Mouse (Mus musculus) forebrain, postnatal 0 days (tissue): ENCODE results near the gene Mvk. TPM values are rescaled to one million over a fixed set of nuclear protein-coding genes. Genes with fewer than 3 reads are reported as not detected.

Experiments used
- ATAC-seq: fragments of 200-750 bp; cut with Nextera tagmentation; 2 replicates; pipeline ENCODE4 v1.8.0; 2017; ENCODE audit warnings: mild to moderate bottlenecking, moderate library complexity
- DNase-seq: peaks from one replicate; pipeline ENCODE4 v3.0.0-alpha.2; 2015
- H3K27ac ChIP-seq: fragments of 300-500 bp; sonication (generic); 2 replicates; pipeline ENCODE4 v1.5.1; 2014; ENCODE audit warnings: low read depth, mild to moderate bottlenecking, antibody characterized with exemption, low read length, moderate library complexity, mixed read lengths
- H3K27me3 ChIP-seq: fragments of 300-500 bp; sonication (generic); 2 replicates; pipeline ENCODE4 v1.6.1; 2014; ENCODE audit warnings: mild to moderate bottlenecking, low read length, mixed read lengths; ENCODE audit not compliant: insufficient read depth
- H3K36me3 ChIP-seq: fragments of 300-500 bp; sonication (generic); 2 replicates; pipeline ENCODE4 v1.6.1; 2014; ENCODE audit warnings: mild to moderate bottlenecking, moderate library complexity; ENCODE audit not compliant: insufficient read depth
- H3K4me1 ChIP-seq: fragments of 300-500 bp; sonication (generic); 2 replicates; pipeline ENCODE4 v1.6.1; 2014; ENCODE audit warnings: antibody characterized with exemption; ENCODE audit not compliant: insufficient read depth
- H3K4me2 ChIP-seq: fragments of 300-500 bp; sonication (generic); 2 replicates; pipeline ENCODE4 v1.6.1; 2014; ENCODE audit warnings: low read depth, mild to moderate bottlenecking, moderate library complexity
- H3K4me3 ChIP-seq: fragments of 300-500 bp; sonication (generic); 2 replicates; pipeline ENCODE4 v1.5.1; 2014; ENCODE audit warnings: low read depth, low read length, mixed read lengths
- H3K9ac ChIP-seq: fragments of 300-500 bp; sonication (generic); 2 replicates; pipeline ENCODE4 v1.6.1; 2014; ENCODE audit warnings: mild to moderate bottlenecking
- H3K9me3 ChIP-seq: fragments of 300-500 bp; sonication (generic); 2 replicates; pipeline ENCODE4 v1.6.1; 2016; ENCODE audit warnings: low read length
- CTCF ChIP-seq: sonication (generic); IDR thresholded peaks from 2 replicates; pipeline ENCODE4 v1.5.1; 2016; ENCODE audit warnings: antibody characterized with exemption, control low read depth, low read depth
- WGBS: fragments of 180-500 bp; shearing (Covaris S2); extraction: QIAGEN DNeasy Blood & Tissue Kit; methylation state at CpG from one replicate; pipeline ENCODE4 v1.1.7; 2014; 5-methylcytosine and 5-hydroxymethylcytosine counted together
- polyA plus RNA-seq: library from polyadenylated mRNA; unstranded; fragments of >200 nt; fragmentation: Nextera tagmentation; extraction: Ambion mirVana; gene quantifications from 2 replicates; pipeline ENCODE4 v1.2.1, GENCODE M21; 2015
- total RNA-seq: library from RNA; depleted of rRNA; stranded (reverse); fragments of >200 nt; gene quantifications from 2 replicates; pipeline ENCODE4 v1.2.3, GENCODE M21; 2014

The Mvk gene
- total and polyA plus RNA-seq, 2 experiments from 2014 or later = 65.7 to 99.3 TPM

- Histone ChIP-seq H3K27ac (no peak overlapping the region), H3K9me3 (no peaks in the 10 kb centered on the region)
- no peak for DNase-seq
Measured at GRCm38 (mm10) chr5:114426732-114427131, 17.3 kb upstream of the Mvk start.

GRCm38 (mm10) chr5:114428621-114429020 lies 15.4 kb upstream of the Mvk start:
- Histone ChIP-seq H3K4me2 (no peak overlapping the region), H3K36me3 (no peaks in the 10 kb centered on the region), H3K27ac (no peak overlapping the region), H3K4me3 (no peak overlapping the region), H3K27me3 (no peaks in the 10 kb centered on the region), H3K9ac (no peak overlapping the region), H3K4me1 (no peaks in the 10 kb centered on the region), H3K9me3 (no peaks in the 10 kb centered on the region)
- TF ChIP-seq CTCF = no peak
- no peak for DNase-seq
- ATAC-seq = no peak
- WGBS = 80% methylated on average over 18 of the region's 18 CpGs

More at GRCm38 (mm10) chr5:114426732-114427131, 17.3 kb upstream of the Mvk start:
- Histone ChIP-seq H3K4me1 (no peaks in the 10 kb centered on the region), H3K36me3 (no peaks in the 10 kb centered on the region), H3K4me2 (no peak overlapping the region), H3K4me3 (no peak overlapping the region), H3K9ac (no peak overlapping the region), H3K27me3 (no peaks in the 10 kb centered on the region)
- no peak for TF ChIP-seq CTCF
- peak; percentile 47; the same call in 1 of the 2 replicates for ATAC-seq
- 52% methylated on average over 6 of the region's 6 CpGs for WGBS

GRCm38 (mm10) chr5:114429781-114430180 lies 14.3 kb upstream of the Mvk start:
- H3K27ac ChIP-seq = no peak overlapping the region
- peaks cover 4% of the 10 kb centered on the region; the same call in 1 of the 2 replicates for H3K36me3 ChIP-seq
- 80% methylated on average over 7 of the region's 7 CpGs for WGBS
- no peaks in the 10 kb centered on the region for H3K9me3 ChIP-seq
- no peak for TF ChIP-seq CTCF
- no peak overlapping the region for H3K4me3 ChIP-seq
- no peak overlapping the region for H3K4me2 ChIP-seq
- no peak for DNase-seq
- no peak overlapping the region for H3K9ac ChIP-seq
- ATAC-seq = no peak
- H3K4me1 ChIP-seq = no peaks in the 10 kb centered on the region
- H3K27me3 ChIP-seq = no peaks in the 10 kb centered on the region

GRCm38 (mm10) chr5:114434359-114434758 lies 9.7 kb upstream of the Mvk start:
- Histone ChIP-seq H3K9me3 (no peaks in the 10 kb centered on the region), H3K9ac (no peak overlapping the region), H3K4me1 (no peaks in the 10 kb centered on the region), H3K4me3 (no peak overlapping the region), H3K27ac (no peak overlapping the region), H3K27me3 (no peaks in the 10 kb centered on the region), H3K36me3 (peaks cover 16% of the 10 kb centered on the region), H3K4me2 (no peak overlapping the region)
- ATAC-seq (no peak), DNase-seq (no peak)
- no peak for TF ChIP-seq CTCF
- WGBS = 85% methylated on average over 8 of the region's 8 CpGs

- Histone ChIP-seq H3K36me3 (peaks cover 16% of the 10 kb centered on the region), H3K4me2 (no peak overlapping the region), H3K4me1 (no peaks in the 10 kb centered on the region), H3K4me3 (no peak overlapping the region), H3K27ac (no peak overlapping the region), H3K9me3 (no peaks in the 10 kb centered on the region), H3K9ac (no peak overlapping the region), H3K27me3 (no peaks in the 10 kb centered on the region)
- no peak for TF ChIP-seq CTCF
- no peak for DNase-seq
- WGBS = 88% methylated on average over 14 of the region's 14 CpGs
- no peak for ATAC-seq
Measured at GRCm38 (mm10) chr5:114435588-114435987, 8.5 kb upstream of the Mvk start.

GRCm38 (mm10) chr5:114444368-114444692 lies 261 bp downstream of the Mvk start:
- Histone ChIP-seq H3K4me2 (peak overlapping the region; percentile 75), H3K9me3 (no peaks in the 10 kb centered on the region), H3K4me1 (no peaks in the 10 kb centered on the region), H3K36me3 (no peaks in the 10 kb centered on the region; the same call in none of the 2 replicates), H3K9ac (peak overlapping the region; percentile 67), H3K27me3 (no peaks in the 10 kb centered on the region), H3K4me3 (peak overlapping the region; percentile 83), H3K27ac (no peak overlapping the region)
- ATAC-seq (peak; percentile 13), DNase-seq (no peak)
- WGBS = 2% methylated on average over 21 of the region's 21 CpGs
- TF ChIP-seq CTCF = no peak

- Histone ChIP-seq H3K27me3 (no peaks in the 10 kb centered on the region), H3K9ac (no peak overlapping the region), H3K4me1 (no peaks in the 10 kb centered on the region), H3K9me3 (no peaks in the 10 kb centered on the region), H3K4me3 (no peak overlapping the region), H3K4me2 (no peak overlapping the region), H3K36me3 (peaks cover 21% of the 10 kb centered on the region), H3K27ac (no peak overlapping the region)
- ATAC-seq (no peak), DNase-seq (no peak)
- no peak for TF ChIP-seq CTCF
- WGBS = 93% methylated on average over 4 of the region's 4 CpGs
Measured at GRCm38 (mm10) chr5:114449011-114449410, 4.9 kb downstream of the Mvk start.

GRCm38 (mm10) chr5:114456287-114456686 lies 12.2 kb downstream of the Mvk start:
- ATAC-seq (peak; percentile 66), DNase-seq (no peak)
- Histone ChIP-seq H3K27me3 (no peaks in the 10 kb centered on the region), H3K4me1 (no peaks in the 10 kb centered on the region), H3K4me3 (no peak overlapping the region), H3K9me3 (no peaks in the 10 kb centered on the region), H3K27ac (no peak overlapping the region), H3K4me2 (no peak overlapping the region), H3K36me3 (peaks cover 12% of the 10 kb centered on the region), H3K9ac (no peak overlapping the region)
- TF ChIP-seq CTCF = no peak
- WGBS = 76% methylated on average over 9 of the region's 9 CpGs
